Mouse (Mus musculus): ENCODE measurements around the gene Grifin. TPM values are rescaled to one million over a fixed set of nuclear protein-coding genes. Genes with fewer than 3 reads are reported as not detected.

The Grifin gene
- polyA plus RNA-seq (2014; fragmentation: Nextera tagmentation; extraction: Ambion mirVana) = 0.38 TPM in 1 of 2 replicates, not detected in the other

- no peak for ATAC-seq
- 82% methylated on average over 4 of the region's 4 CpGs for WGBS
- no peaks in the 10 kb centered on the region for H3K36me3 ChIP-seq (ENCODE audit: control insufficient read depth, insufficient read depth, low read length)
- H3K27ac ChIP-seq (ENCODE audit: low read depth, low read length) = no peak within 1 kb of the TSS
- H3K4me1 ChIP-seq (ENCODE audit: control insufficient read depth, insufficient read depth, low read length) = peaks cover 2% of the 10 kb centered on the region; the same call in 1 of the 2 replicates
- no peaks in the 10 kb centered on the region for H3K27me3 ChIP-seq (replicated peaks; ENCODE audit: control insufficient read depth, insufficient read depth, low read length)
- no peak within 1 kb of the TSS for H3K4me2 ChIP-seq (ENCODE audit: low read length)
- H3K9me3 ChIP-seq (replicated peaks; ENCODE audit: control insufficient read depth, low read length) = no peaks in the 10 kb centered on the region
- no peak within 1 kb of the TSS for H3K4me3 ChIP-seq (ENCODE audit: low read depth, low read length)
- DNase-seq (ENCODE audit: low spot score) = no peak
- H3K9ac ChIP-seq (ENCODE audit: low read length) = no peak within 1 kb of the TSS
Measured at GRCm38 (mm10) chr5:140564896-140565295, at the start of gene Grifin. Gene Grifin, minus strand, starts transcription at chr5:140565071.

- Histone ChIP-seq H3K9ac (ENCODE audit: low read length) (no peak overlapping the region), H3K36me3 (ENCODE audit: control insufficient read depth, insufficient read depth, low read length) (peaks cover 29% of the 10 kb centered on the region)
Measured at GRCm38 (mm10) chr5:140614141-140614540, 49.3 kb upstream of the Grifin start.

GRCm38 (mm10) chr5:140612191-140612590, 47.3 kb upstream of the Grifin start:
- Histone ChIP-seq H3K9ac (ENCODE audit: low read length) (peak overlapping the region; percentile 84), H3K27ac (ENCODE audit: low read depth, low read length) (peak overlapping the region; percentile 97)

More at GRCm38 (mm10) chr5:140614141-140614540, 49.3 kb upstream of the Grifin start:
- Histone ChIP-seq H3K27ac (ENCODE audit: low read depth, low read length) (no peak overlapping the region), H3K4me3 (ENCODE audit: low read depth, low read length) (no peak overlapping the region), H3K27me3 (replicated peaks; ENCODE audit: control insufficient read depth, insufficient read depth, low read length) (no peaks in the 10 kb centered on the region), H3K4me1 (ENCODE audit: control insufficient read depth, insufficient read depth, low read length) (peaks cover 24% of the 10 kb centered on the region), H3K4me2 (ENCODE audit: low read length) (no peak overlapping the region), H3K9me3 (replicated peaks; ENCODE audit: control insufficient read depth, low read length) (no peaks in the 10 kb centered on the region)
- ATAC-seq (no peak), DNase-seq (ENCODE audit: low spot score) (no peak)
- 98% methylated on average over 10 of the region's 10 CpGs for WGBS

GRCm38 (mm10) chr5:140611611-140612185, 46.8 kb upstream of the Grifin start:
- DNase-seq (ENCODE audit: low spot score) = peak; percentile 83
- WGBS = 3% methylated on average over 15 of the region's 15 CpGs
- H3K27me3 ChIP-seq (replicated peaks; ENCODE audit: control insufficient read depth, insufficient read depth, low read length) = 0 out of 2 replicates have a peak, but pooled peaks cover 3% of the 10 kb centered on the region

More at GRCm38 (mm10) chr5:140612191-140612590, 47.3 kb upstream of the Grifin start:
- Histone ChIP-seq H3K4me3 (ENCODE audit: low read depth, low read length) (peak overlapping the region; percentile 64), H3K36me3 (ENCODE audit: control insufficient read depth, insufficient read depth, low read length) (peaks cover 26% of the 10 kb centered on the region), H3K4me1 (ENCODE audit: control insufficient read depth, insufficient read depth, low read length) (peaks cover 27% of the 10 kb centered on the region), H3K4me2 (ENCODE audit: low read length) (peak overlapping the region; percentile 87), H3K27me3 (replicated peaks; ENCODE audit: control insufficient read depth, insufficient read depth, low read length) (0 out of 2 replicates have a peak, but pooled peaks cover 3% of the 10 kb centered on the region), H3K9me3 (replicated peaks; ENCODE audit: control insufficient read depth, low read length) (no peaks in the 10 kb centered on the region)
- WGBS = 18% methylated on average over 18 of the region's 18 CpGs
- ATAC-seq (no peak), DNase-seq (ENCODE audit: low spot score) (no peak)

GRCm38 (mm10) chr5:140611021-140611583, 46.2 kb upstream of the Grifin start:
- peaks cover 3% of the 10 kb centered on the region; the same call in 1 of the 2 replicates for H3K27me3 ChIP-seq (replicated peaks; ENCODE audit: control insufficient read depth, insufficient read depth, low read length)
- under 1% methylated on average over 21 of the region's 21 CpGs for WGBS
- H3K36me3 ChIP-seq (ENCODE audit: control insufficient read depth, insufficient read depth, low read length) = peaks cover 26% of the 10 kb centered on the region

More at GRCm38 (mm10) chr5:140611611-140612185, 46.8 kb upstream of the Grifin start:
- peaks cover 30% of the 10 kb centered on the region for H3K4me1 ChIP-seq (ENCODE audit: control insufficient read depth, insufficient read depth, low read length)
- H3K9ac ChIP-seq (ENCODE audit: low read length) = peak overlapping the region; percentile 84
- H3K9me3 ChIP-seq (replicated peaks; ENCODE audit: control insufficient read depth, low read length) = no peaks in the 10 kb centered on the region
- H3K4me3 ChIP-seq (ENCODE audit: low read depth, low read length) = peak overlapping the region; percentile 64
- H3K27ac ChIP-seq (ENCODE audit: low read depth, low read length) = peak overlapping the region; percentile 97
- H3K36me3 ChIP-seq (ENCODE audit: control insufficient read depth, insufficient read depth, low read length) = peaks cover 26% of the 10 kb centered on the region
- H3K4me2 ChIP-seq (ENCODE audit: low read length) = peak overlapping the region; percentile 87
- ATAC-seq = peak; percentile 47

GRCm38 (mm10) chr5:140610273-140611011, 45.6 kb upstream of the Grifin start:
- ATAC-seq = peak; percentile 16
- H3K27ac ChIP-seq (ENCODE audit: low read depth, low read length) = peak overlapping the region; percentile 97

More at GRCm38 (mm10) chr5:140611021-140611583, 46.2 kb upstream of the Grifin start:
- peaks cover 36% of the 10 kb centered on the region for H3K4me1 ChIP-seq (ENCODE audit: control insufficient read depth, insufficient read depth, low read length)
- peak overlapping the region; percentile 84 for H3K9ac ChIP-seq (ENCODE audit: low read length)
- no peaks in the 10 kb centered on the region for H3K9me3 ChIP-seq (replicated peaks; ENCODE audit: control insufficient read depth, low read length)
- peak overlapping the region; percentile 87 for H3K4me2 ChIP-seq (ENCODE audit: low read length)
- DNase-seq (ENCODE audit: low spot score) (peak; percentile 92), ATAC-seq (peak; percentile 42)
- peak overlapping the region; percentile 97 for H3K27ac ChIP-seq (ENCODE audit: low read depth, low read length)
- peak overlapping the region; percentile 64 for H3K4me3 ChIP-seq (ENCODE audit: low read depth, low read length)

GRCm38 (mm10) chr5:140609511-140610272, 44.8 kb upstream of the Grifin start:
- peak; percentile 10; the same call in 1 of the 2 replicates for ATAC-seq
- H3K9ac ChIP-seq (ENCODE audit: low read length) = peak overlapping the region; percentile 84
- H3K4me1 ChIP-seq (ENCODE audit: control insufficient read depth, insufficient read depth, low read length) = peaks cover 43% of the 10 kb centered on the region
- peak; percentile 80 for DNase-seq (ENCODE audit: low spot score)
- H3K4me2 ChIP-seq (ENCODE audit: low read length) = peak overlapping the region; percentile 87
- peak overlapping the region; percentile 64 for H3K4me3 ChIP-seq (ENCODE audit: low read depth, low read length)
- H3K27me3 ChIP-seq (replicated peaks; ENCODE audit: control insufficient read depth, insufficient read depth, low read length) = peaks cover 3% of the 10 kb centered on the region; the same call in 1 of the 2 replicates
- H3K27ac ChIP-seq (ENCODE audit: low read depth, low read length) = peak overlapping the region; percentile 97
- no peaks in the 10 kb centered on the region for H3K9me3 ChIP-seq (replicated peaks; ENCODE audit: control insufficient read depth, low read length)
- H3K36me3 ChIP-seq (ENCODE audit: control insufficient read depth, insufficient read depth, low read length) = peaks cover 23% of the 10 kb centered on the region
- WGBS = 3% methylated on average over 13 of the region's 13 CpGs

More at GRCm38 (mm10) chr5:140610273-140611011, 45.6 kb upstream of the Grifin start:
- peaks cover 3% of the 10 kb centered on the region; the same call in 1 of the 2 replicates for H3K27me3 ChIP-seq (replicated peaks; ENCODE audit: control insufficient read depth, insufficient read depth, low read length)
- H3K4me1 ChIP-seq (ENCODE audit: control insufficient read depth, insufficient read depth, low read length) = peaks cover 41% of the 10 kb centered on the region
- H3K9me3 ChIP-seq (replicated peaks; ENCODE audit: control insufficient read depth, low read length) = no peaks in the 10 kb centered on the region
- peaks cover 26% of the 10 kb centered on the region for H3K36me3 ChIP-seq (ENCODE audit: control insufficient read depth, insufficient read depth, low read length)
- peak; percentile 70 for DNase-seq (ENCODE audit: low spot score)
- peak overlapping the region; percentile 87 for H3K4me2 ChIP-seq (ENCODE audit: low read length)
- WGBS = under 1% methylated on average over 26 of the region's 30 CpGs
- peak overlapping the region; percentile 84 for H3K9ac ChIP-seq (ENCODE audit: low read length)
- H3K4me3 ChIP-seq (ENCODE audit: low read depth, low read length) = peak overlapping the region; percentile 64

GRCm38 (mm10) chr5:140608634-140609015, 43.8 kb upstream of the Grifin start:
- 0% methylated on average over 16 of the region's 16 CpGs for WGBS
- ATAC-seq = peak; percentile 10
- H3K9me3 ChIP-seq (replicated peaks; ENCODE audit: control insufficient read depth, low read length) = no peaks in the 10 kb centered on the region
- H3K9ac ChIP-seq (ENCODE audit: low read length) = peak overlapping the region; percentile 84
- H3K27me3 ChIP-seq (replicated peaks; ENCODE audit: control insufficient read depth, insufficient read depth, low read length) = peaks cover 3% of the 10 kb centered on the region; the same call in 1 of the 2 replicates
- DNase-seq (ENCODE audit: low spot score) = peak; percentile 87
- peak overlapping the region; percentile 64 for H3K4me3 ChIP-seq (ENCODE audit: low read depth, low read length)
- peak overlapping the region; percentile 87 for H3K4me2 ChIP-seq (ENCODE audit: low read length)
- H3K27ac ChIP-seq (ENCODE audit: low read depth, low read length) = peak overlapping the region; percentile 97
- H3K36me3 ChIP-seq (ENCODE audit: control insufficient read depth, insufficient read depth, low read length) = peaks cover 13% of the 10 kb centered on the region
- peaks cover 43% of the 10 kb centered on the region for H3K4me1 ChIP-seq (ENCODE audit: control insufficient read depth, insufficient read depth, low read length)

Measured in forebrain, embryonic 14.5 days (tissue).